Mouse (Mus musculus) kidney, embryonic 15.5 days (tissue): ENCODE measurements around the gene Atf2. TPM values are rescaled to one million over a fixed set of nuclear protein-coding genes. Genes with fewer than 3 reads are reported as not detected.
"Not testable (repeated sequence)": the region's sequence is repeated elsewhere in the genome, so short reads cannot be mapped to it uniquely, and the experiment has no call there.

Experiments used
- ATAC-seq: fragments of 200-750 bp; cut with Nextera tagmentation; replicated peaks from 2 replicates; pipeline ENCODE4 v1.8.0; 2017; ENCODE audit warnings: moderate TSS enrichment; ENCODE audit not compliant: low FRiP score
- H3K27ac ChIP-seq: fragments of 300-500 bp; sonication (generic); 2 replicates; pipeline ENCODE4 v1.5.1; 2015; ENCODE audit warnings: mild to moderate bottlenecking, inconsistent platforms
- H3K27me3 ChIP-seq: fragments of 300-500 bp; sonication (generic); 2 replicates; pipeline ENCODE4 v1.6.1; 2015; ENCODE audit warnings: inconsistent platforms
- H3K36me3 ChIP-seq: fragments of 300-500 bp; sonication (generic); 2 replicates; pipeline ENCODE4 v1.6.1; 2015; ENCODE audit warnings: inconsistent platforms
- H3K4me1 ChIP-seq: fragments of 300-500 bp; sonication (generic); 2 replicates; pipeline ENCODE4 v1.6.1; 2015; ENCODE audit warnings: inconsistent platforms
- H3K4me2 ChIP-seq: fragments of 300-500 bp; sonication (generic); 2 replicates; pipeline ENCODE4 v1.6.1; 2015; ENCODE audit warnings: moderate library complexity, mild to moderate bottlenecking, inconsistent platforms
- H3K4me3 ChIP-seq: fragments of 300-500 bp; sonication (generic); replicated peaks from 2 replicates; pipeline ENCODE4 v1.5.1; 2015; ENCODE audit warnings: mild to moderate bottlenecking, inconsistent platforms
- H3K9ac ChIP-seq: fragments of 300-500 bp; sonication (generic); 2 replicates; pipeline ENCODE4 v1.6.1; 2015; ENCODE audit warnings: mild to moderate bottlenecking, inconsistent platforms
- H3K9me3 ChIP-seq: fragments of 300-500 bp; sonication (generic); replicated peaks from 2 replicates; pipeline ENCODE4 v1.6.1; 2016; ENCODE audit warnings: inconsistent platforms
- WGBS: fragments of 180-500 bp; shearing (Covaris S2); methylation state at CpG from one replicate; pipeline ENCODE4 v1.1.7; 2015; ENCODE audit warnings: mixed read lengths; 5-methylcytosine and 5-hydroxymethylcytosine counted together
- polyA plus RNA-seq: library from polyadenylated mRNA; unstranded; fragments of >200 nt; fragmentation: Nextera tagmentation; extraction: Ambion mirVana; gene quantifications from 2 replicates; pipeline ENCODE4 v1.2.1, GENCODE M21; 2015

Gene Atf2
- polyA plus RNA-seq, 1 experiment from 2014 or later, result 72.9 TPM

GRCm38 (mm10) chr2:73910571-73911174, 18.2 kb upstream of the Atf2 start:
- under 1% methylated on average over 47 of the region's 50 CpGs for WGBS
- ATAC-seq, result peak; percentile 69
- H3K4me2 ChIP-seq, result peak overlapping the region; percentile 70
- H3K27ac ChIP-seq, result peak overlapping the region; percentile 96
- H3K4me1 ChIP-seq, result peaks cover 17% of the 10 kb centered on the region
- H3K4me3 ChIP-seq, result peak overlapping the region; percentile 100
- peak overlapping the region; percentile 98 for H3K9ac ChIP-seq
- H3K36me3 ChIP-seq, result peaks cover 31% of the 10 kb centered on the region
- H3K27me3 ChIP-seq, result no peaks in the 10 kb centered on the region
- no peaks in the 10 kb centered on the region for H3K9me3 ChIP-seq

GRCm38 (mm10) chr2:73909116-73909515, 16.7 kb upstream of the Atf2 start:
- H3K36me3 ChIP-seq, result peaks cover 43% of the 10 kb centered on the region
- no peak for ATAC-seq
- 95% methylated on average over 2 of the region's 2 CpGs for WGBS
- no peaks in the 10 kb centered on the region for H3K27me3 ChIP-seq
- H3K4me1 ChIP-seq, result peaks cover 17% of the 10 kb centered on the region
- no peaks in the 10 kb centered on the region for H3K9me3 ChIP-seq
- no peak overlapping the region for H3K9ac ChIP-seq
- H3K4me2 ChIP-seq, result no peak overlapping the region
- no peak overlapping the region for H3K4me3 ChIP-seq
- no peak overlapping the region for H3K27ac ChIP-seq

- not testable (repeated sequence) for ATAC-seq, H3K4me3 ChIP-seq
- H3K36me3 ChIP-seq, result peaks cover 48% of the 10 kb centered on the region
Observed at GRCm38 (mm10) chr2:73904679-73905078, 12.2 kb upstream of the Atf2 start.

GRCm38 (mm10) chr2:73903536-73903935, 11.1 kb upstream of the Atf2 start:
- Histone ChIP-seq H3K9ac (no peak overlapping the region), H3K4me2 (no peak overlapping the region), H3K9me3 (no peaks in the 10 kb centered on the region), H3K27me3 (no peaks in the 10 kb centered on the region), H3K36me3 (peaks cover 40% of the 10 kb centered on the region), H3K4me3 (no peak overlapping the region), H3K4me1 (no peaks in the 10 kb centered on the region), H3K27ac (no peak overlapping the region)
- ATAC-seq, result no peak
- WGBS, result 93% methylated on average over 2 of the region's 2 CpGs

More at GRCm38 (mm10) chr2:73904679-73905078, 12.2 kb upstream of the Atf2 start:
- H3K27me3 ChIP-seq, H3K4me2 ChIP-seq, H3K4me1 ChIP-seq, H3K27ac ChIP-seq, H3K9ac ChIP-seq, H3K9me3 ChIP-seq: not testable (repeated sequence)

- not testable (repeated sequence) for H3K27ac ChIP-seq, H3K9ac ChIP-seq, H3K4me1 ChIP-seq, H3K9me3 ChIP-seq, ATAC-seq, H3K27me3 ChIP-seq, H3K4me3 ChIP-seq, H3K4me2 ChIP-seq
- 97% methylated on average over 3 of the region's 3 CpGs for WGBS
- H3K36me3 ChIP-seq, result peaks cover 28% of the 10 kb centered on the region
Observed at GRCm38 (mm10) chr2:73902328-73902727, 9.9 kb upstream of the Atf2 start.

GRCm38 (mm10) chr2:73901169-73901568, 8.7 kb upstream of the Atf2 start:
- Histone ChIP-seq H3K27me3 (no peaks in the 10 kb centered on the region), H3K4me3 (no peak overlapping the region), H3K4me1 (no peaks in the 10 kb centered on the region), H3K36me3 (peaks cover 18% of the 10 kb centered on the region), H3K27ac (no peak overlapping the region), H3K9me3 (no peaks in the 10 kb centered on the region), H3K9ac (no peak overlapping the region), H3K4me2 (no peak overlapping the region)
- no peak for ATAC-seq

GRCm38 (mm10) chr2:73900364-73900763, 7.9 kb upstream of the Atf2 start:
- Histone ChIP-seq H3K27ac (no peak overlapping the region), H3K36me3 (peaks cover 14% of the 10 kb centered on the region), H3K4me2 (no peak overlapping the region), H3K4me3 (no peak overlapping the region), H3K4me1 (no peaks in the 10 kb centered on the region), H3K9me3 (no peaks in the 10 kb centered on the region), H3K9ac (no peak overlapping the region), H3K27me3 (no peaks in the 10 kb centered on the region)
- WGBS, result 51% methylated on average over 1 of the region's 1 CpGs
- ATAC-seq, result no peak

GRCm38 (mm10) chr2:73896919-73897318, 4.5 kb upstream of the Atf2 start:
- WGBS, result 74% methylated on average over 4 of the region's 4 CpGs
- not testable (repeated sequence) for H3K27ac ChIP-seq, H3K4me1 ChIP-seq

GRCm38 (mm10) chr2:73893473-73894270, 1.2 kb upstream of the Atf2 start:
- Histone ChIP-seq H3K9me3 (no peaks in the 10 kb centered on the region), H3K36me3 (no peaks in the 10 kb centered on the region), H3K27me3 (no peaks in the 10 kb centered on the region), H3K4me2 (peak overlapping the region; percentile 65), H3K27ac (no peak overlapping the region), H3K9ac (peak overlapping the region; percentile 58), H3K4me3 (peak overlapping the region; percentile 99), H3K4me1 (peaks cover 12% of the 10 kb centered on the region; the same call in 1 of the 2 replicates)
- ATAC-seq, result no peak
- WGBS, result 64% methylated on average over 22 of the region's 22 CpGs

More at GRCm38 (mm10) chr2:73896919-73897318, 4.5 kb upstream of the Atf2 start:
- not testable (repeated sequence) for H3K4me2 ChIP-seq, H3K9ac ChIP-seq, H3K9me3 ChIP-seq, H3K36me3 ChIP-seq, H3K27me3 ChIP-seq, ATAC-seq, H3K4me3 ChIP-seq

- peak overlapping the region; percentile 93 for H3K9ac ChIP-seq
- H3K27me3 ChIP-seq, result no peaks in the 10 kb centered on the region
- peaks cover 12% of the 10 kb centered on the region; the same call in 1 of the 2 replicates for H3K4me1 ChIP-seq
- peak overlapping the region; percentile 99 for H3K4me3 ChIP-seq
- no peaks in the 10 kb centered on the region for H3K9me3 ChIP-seq
- 0 out of 2 replicates have a peak, but pooled peaks cover 2% of the 10 kb centered on the region for H3K36me3 ChIP-seq
- ATAC-seq, result peak; percentile 69
- peak overlapping the region; percentile 94 for H3K27ac ChIP-seq
- H3K4me2 ChIP-seq, result peak overlapping the region; percentile 79
- under 1% methylated on average over 54 of the region's 54 CpGs for WGBS
Observed at GRCm38 (mm10) chr2:73891701-73892463, 557 bp downstream of the Atf2 start.

GRCm38 (mm10) chr2:73885997-73886396, 6.4 kb downstream of the Atf2 start:
- no peaks in the 10 kb centered on the region for H3K9me3 ChIP-seq
- peaks cover 2% of the 10 kb centered on the region; the same call in 1 of the 2 replicates for H3K4me1 ChIP-seq
- 72% methylated on average over 2 of the region's 2 CpGs for WGBS
- 0 out of 2 replicates have a peak, but pooled peaks cover 2% of the 10 kb centered on the region for H3K36me3 ChIP-seq
- H3K27ac ChIP-seq, result no peak overlapping the region
- no peak for ATAC-seq
- H3K4me3 ChIP-seq, result no peak overlapping the region
- H3K9ac ChIP-seq, result no peak overlapping the region
- H3K4me2 ChIP-seq, result no peak overlapping the region
- no peaks in the 10 kb centered on the region for H3K27me3 ChIP-seq

GRCm38 (mm10) chr2:73877891-73878290, 14.5 kb downstream of the Atf2 start:
- H3K27me3 ChIP-seq, result no peaks in the 10 kb centered on the region
- no peak for ATAC-seq
- H3K4me1 ChIP-seq, result no peaks in the 10 kb centered on the region
- H3K9me3 ChIP-seq, result no peaks in the 10 kb centered on the region
- no peak overlapping the region for H3K9ac ChIP-seq
- no peak overlapping the region for H3K4me3 ChIP-seq
- no peak overlapping the region for H3K27ac ChIP-seq
- peaks cover 19% of the 10 kb centered on the region for H3K36me3 ChIP-seq
- 89% methylated on average over 2 of the region's 2 CpGs for WGBS
- no peak overlapping the region for H3K4me2 ChIP-seq
